Mouse (Mus musculus) heart, embryonic 16.5 days (tissue): ENCODE data around the gene Bcam. TPM values are rescaled to one million over a fixed set of nuclear protein-coding genes. Genes with fewer than 3 reads are reported as not detected.

Experiments used
- ATAC-seq: fragments of 200-750 bp; cut with Nextera tagmentation; replicated peaks from 2 replicates; pipeline ENCODE4 v1.8.0; 2017; ENCODE audit warnings: moderate number of reproducible peaks; ENCODE audit not compliant: insufficient read depth, low FRiP score; ENCODE audit errors: extremely low read depth
- H3K27ac ChIP-seq: fragments of 300-500 bp; sonication (generic); 2 replicates; pipeline ENCODE4 v1.5.1; 2014; ENCODE audit warnings: mild to moderate bottlenecking, low read length, control low read depth, moderate library complexity
- H3K27me3 ChIP-seq: fragments of 300-500 bp; sonication (generic); 2 replicates; pipeline ENCODE4 v1.6.1; 2014; ENCODE audit warnings: low read length, mixed read lengths; ENCODE audit not compliant: control insufficient read depth, insufficient read depth
- H3K36me3 ChIP-seq: fragments of 300-500 bp; sonication (generic); 2 replicates; pipeline ENCODE4 v1.6.1; 2014; ENCODE audit not compliant: control insufficient read depth, insufficient read depth
- H3K4me1 ChIP-seq: fragments of 300-500 bp; sonication (generic); 2 replicates; pipeline ENCODE4 v1.6.1; 2014; ENCODE audit warnings: low read length, mixed read lengths; ENCODE audit not compliant: control insufficient read depth, insufficient read depth
- H3K4me2 ChIP-seq: fragments of 300-500 bp; sonication (generic); 2 replicates; pipeline ENCODE4 v1.6.1; 2014; ENCODE audit warnings: low read depth, mild to moderate bottlenecking, control low read depth, low read length
- H3K4me3 ChIP-seq: fragments of 300-500 bp; sonication (generic); 2 replicates; pipeline ENCODE4 v1.5.1; 2014; ENCODE audit warnings: mild to moderate bottlenecking, control low read depth, low read length
- H3K9ac ChIP-seq: fragments of 300-500 bp; sonication (generic); 2 replicates; pipeline ENCODE4 v1.6.1; 2014; ENCODE audit warnings: low read length, control low read depth
- H3K9me3 ChIP-seq: fragments of 300-500 bp; sonication (generic); replicated peaks from 2 replicates; pipeline ENCODE4 v1.6.1; 2016; ENCODE audit warnings: low read length; ENCODE audit not compliant: control insufficient read depth
- WGBS: fragments of 180-500 bp; shearing (Covaris S2); extraction: QIAGEN DNeasy Blood & Tissue Kit; methylation state at CpG from one replicate; pipeline ENCODE4 v1.1.7; 2014; 5-methylcytosine and 5-hydroxymethylcytosine counted together
- polyA plus RNA-seq: library from polyadenylated mRNA; unstranded; fragments of >200 nt; fragmentation: Nextera tagmentation; extraction: Ambion mirVana; gene quantifications from 2 replicates; pipeline ENCODE4 v1.2.1, GENCODE M21; 2015

Gene Bcam
- polyA plus RNA-seq, 1 experiment from 2014 or later = 413 TPM

GRCm38 (mm10) chr7:19752652-19753051, 18.2 kb downstream of the Bcam start:
- no peak overlapping the region for H3K27ac ChIP-seq

DNA sequence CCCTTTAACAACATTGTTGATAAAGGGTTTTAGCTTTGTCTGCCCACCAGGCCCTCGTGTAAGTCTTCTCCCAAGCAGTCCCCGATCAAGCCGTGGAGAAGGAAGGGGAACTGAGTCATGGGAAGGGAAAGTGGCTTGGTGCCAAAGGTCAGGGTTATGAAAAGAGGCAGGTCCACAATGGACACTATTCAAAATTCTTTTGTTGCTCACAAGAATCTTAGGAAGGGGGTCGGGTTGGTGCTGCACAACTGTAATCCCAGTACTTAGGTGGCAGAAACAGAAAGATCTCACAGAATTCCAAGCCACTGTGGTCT, 19.8 kb downstream of the Bcam start:
- no peaks in the 10 kb centered on the region for H3K9me3 ChIP-seq
- H3K27ac ChIP-seq = peak overlapping the region; percentile 93
- H3K36me3 ChIP-seq = no peaks in the 10 kb centered on the region; the same call in 1 of the 2 replicates
- H3K4me3 ChIP-seq = no peak overlapping the region
- peaks cover 60% of the 10 kb centered on the region for H3K4me1 ChIP-seq
- H3K4me2 ChIP-seq = no peak overlapping the region; the same call in 1 of the 2 replicates
- H3K9ac ChIP-seq = no peak overlapping the region; the same call in 1 of the 2 replicates
- no peak for ATAC-seq
- no peaks in the 10 kb centered on the region for H3K27me3 ChIP-seq
- WGBS = 33% methylated on average over 4 of the region's 4 CpGs

More at GRCm38 (mm10) chr7:19752652-19753051, 18.2 kb downstream of the Bcam start:
- no peak overlapping the region for H3K4me3 ChIP-seq
- WGBS = 76% methylated on average over 8 of the region's 8 CpGs
- no peak for ATAC-seq
- no peak overlapping the region for H3K4me2 ChIP-seq
- no peaks in the 10 kb centered on the region for H3K27me3 ChIP-seq
- H3K36me3 ChIP-seq = no peaks in the 10 kb centered on the region; the same call in 1 of the 2 replicates
- H3K9me3 ChIP-seq = no peaks in the 10 kb centered on the region
- H3K4me1 ChIP-seq = peaks cover 57% of the 10 kb centered on the region
- H3K9ac ChIP-seq = no peak overlapping the region

DNA sequence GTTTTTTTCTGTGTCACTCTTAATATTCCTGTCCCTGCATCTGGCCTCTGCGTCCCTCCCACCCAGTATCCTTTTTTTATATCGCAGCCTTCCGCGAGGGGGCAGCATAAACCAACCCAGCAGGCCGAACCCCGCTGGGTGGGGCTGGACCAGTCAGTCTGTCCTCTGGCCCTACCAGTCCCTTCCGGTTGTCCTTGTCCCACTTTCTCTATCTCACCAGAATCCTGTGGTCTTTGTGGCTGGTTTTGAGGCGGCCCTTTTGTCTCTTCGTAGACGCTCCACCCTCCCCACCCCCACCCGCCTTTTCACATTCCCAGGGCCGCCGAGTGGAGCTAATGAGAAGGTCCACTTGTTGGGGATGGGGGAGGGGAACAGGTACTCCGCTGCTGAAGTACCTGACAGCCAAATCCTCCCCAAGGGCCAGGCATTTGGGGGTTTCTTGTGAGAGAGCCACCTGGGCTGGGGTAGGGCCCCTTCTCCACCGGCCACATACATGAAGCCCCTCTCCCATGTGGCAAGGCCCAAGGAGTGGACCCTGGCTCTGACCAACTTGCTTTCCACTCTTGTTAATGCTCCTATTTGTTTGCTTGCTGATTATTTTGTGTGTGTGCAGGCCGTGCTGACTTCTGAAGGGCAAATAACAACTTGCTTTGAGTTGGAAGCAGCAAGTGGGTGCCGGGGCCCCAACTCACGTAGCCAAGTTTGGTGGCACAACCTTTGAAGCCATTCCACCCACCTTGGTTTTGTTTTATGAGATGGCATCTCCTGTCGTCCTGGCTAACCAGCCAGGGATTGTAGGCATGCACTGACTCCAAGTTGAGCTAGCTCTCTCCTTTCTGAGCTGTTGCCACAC, 20.4 kb downstream of the Bcam start, which contains the start of gene Nectin2:
Gene Nectin2 (minus strand): TSS at position 267 of the 853 bp plus-strand sequence.
- Histone ChIP-seq H3K4me1 (peaks cover 60% of the 10 kb centered on the region), H3K9ac (peak within 1 kb of the TSS; percentile 87), H3K27me3 (no peaks in the 10 kb centered on the region), H3K4me3 (peak within 1 kb of the TSS; percentile 71), H3K36me3 (no peaks in the 10 kb centered on the region; the same call in 1 of the 2 replicates), H3K9me3 (no peaks in the 10 kb centered on the region), H3K27ac (peak within 1 kb of the TSS; percentile 93), H3K4me2 (peak within 1 kb of the TSS; percentile 85)
- peak; percentile 56 for ATAC-seq
- 18% methylated on average over 19 of the region's 19 CpGs for WGBS

DNA sequence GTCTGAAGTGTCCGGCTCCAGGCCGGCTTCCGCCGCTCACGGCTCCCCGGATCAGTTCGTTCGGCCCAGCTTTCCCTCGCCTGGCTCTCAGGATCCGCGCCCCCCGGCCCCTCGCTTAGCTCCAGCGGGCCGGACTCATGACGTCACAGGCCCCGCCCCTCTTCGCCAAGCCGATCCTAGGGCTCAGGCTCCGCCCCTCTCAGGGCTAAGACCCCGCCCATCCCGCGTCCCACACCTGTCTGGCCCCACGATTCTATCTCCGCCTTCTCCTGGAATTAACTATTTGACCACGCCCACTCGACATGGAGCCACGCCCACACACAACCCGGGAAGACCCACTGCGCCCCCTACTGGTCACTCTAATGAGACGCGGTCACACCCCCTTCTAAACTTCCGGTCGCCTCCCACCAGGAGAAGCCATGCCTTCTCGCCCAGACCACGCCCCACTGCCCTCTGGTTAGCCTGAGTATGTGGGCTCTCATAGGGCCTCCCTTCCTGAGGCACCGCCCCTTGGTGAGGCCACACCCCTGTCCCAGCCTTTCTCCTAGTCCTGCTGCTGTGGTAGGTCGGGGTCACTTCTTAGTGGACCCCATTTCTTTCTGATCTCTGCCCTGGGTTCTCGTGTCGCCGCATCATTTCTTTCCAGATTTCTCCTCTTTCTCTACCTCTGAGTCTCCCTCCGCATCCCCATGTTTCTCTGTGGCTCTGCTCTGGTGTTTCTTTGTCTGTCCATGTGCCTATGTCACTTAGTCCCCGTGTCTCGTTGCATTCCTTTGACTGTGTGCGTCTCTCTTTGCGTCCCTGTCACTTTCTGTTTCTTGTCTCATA, 21.2 kb downstream of the Bcam start:
- H3K36me3 ChIP-seq = no peaks in the 10 kb centered on the region; the same call in 1 of the 2 replicates
- WGBS = under 1% methylated on average over 43 of the region's 46 CpGs
- peak overlapping the region; percentile 85 for H3K4me2 ChIP-seq
- H3K27ac ChIP-seq = peak overlapping the region; percentile 93
- peaks cover 62% of the 10 kb centered on the region for H3K4me1 ChIP-seq
- no peaks in the 10 kb centered on the region for H3K27me3 ChIP-seq
- H3K9me3 ChIP-seq = no peaks in the 10 kb centered on the region
- peak overlapping the region; percentile 87 for H3K9ac ChIP-seq
- peak; percentile 91 for ATAC-seq
- H3K4me3 ChIP-seq = peak overlapping the region; percentile 71

- H3K9ac ChIP-seq = peak overlapping the region; percentile 87
- H3K27ac ChIP-seq = peak overlapping the region; percentile 89
- WGBS = under 1% methylated on average over 32 of the region's 32 CpGs
- H3K27me3 ChIP-seq = no peaks in the 10 kb centered on the region
- H3K36me3 ChIP-seq = no peaks in the 10 kb centered on the region
- H3K9me3 ChIP-seq = no peaks in the 10 kb centered on the region
- no peak for ATAC-seq
- H3K4me1 ChIP-seq = peaks cover 57% of the 10 kb centered on the region
- H3K4me2 ChIP-seq = peak overlapping the region; percentile 85
- peak overlapping the region; percentile 71 for H3K4me3 ChIP-seq
Measured at GRCm38 (mm10) chr7:19748219-19749195, 22.3 kb downstream of the Bcam start.

DNA sequence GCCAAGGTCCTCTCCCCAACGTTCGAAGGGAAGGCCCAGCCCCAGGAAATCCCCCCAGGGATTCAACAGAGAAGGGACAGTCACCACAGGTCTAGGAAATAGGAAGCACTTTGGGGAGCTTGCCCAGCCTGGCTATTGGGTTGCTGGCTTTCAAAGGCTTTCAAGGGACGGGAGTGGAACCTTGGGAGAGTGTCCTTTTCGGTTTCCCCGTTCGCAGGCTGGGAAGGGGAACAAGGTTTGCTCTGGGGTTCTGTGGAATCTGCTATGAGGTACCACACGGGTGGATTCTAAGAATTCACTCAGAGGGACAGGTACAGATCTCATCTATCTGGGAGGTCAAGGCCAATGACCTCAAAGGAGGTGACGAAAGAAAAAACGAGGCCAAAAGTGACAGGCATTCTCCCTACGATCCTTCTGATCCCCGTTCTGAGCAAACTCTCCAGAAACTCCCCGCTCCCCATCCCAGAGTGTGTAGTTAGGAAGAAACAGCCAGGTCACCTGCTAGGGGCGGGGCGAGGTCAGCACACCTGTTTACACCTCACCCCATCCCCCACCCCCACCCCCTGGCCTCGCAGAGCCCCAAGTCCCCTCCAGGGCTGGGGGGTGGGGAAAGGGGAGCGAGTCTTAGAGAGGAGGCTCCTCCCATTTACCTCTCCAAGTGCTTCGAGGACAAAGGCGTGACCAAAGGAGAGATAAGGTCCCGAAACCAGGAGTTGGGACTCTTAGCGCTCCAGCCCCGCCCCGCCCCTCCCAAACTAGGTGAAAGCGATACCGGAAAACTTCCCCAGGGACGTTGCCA, 23.2 kb downstream of the Bcam start:
- peaks cover 51% of the 10 kb centered on the region for H3K4me1 ChIP-seq
- WGBS = 13% methylated on average over 25 of the region's 25 CpGs
- H3K27me3 ChIP-seq = no peaks in the 10 kb centered on the region
- peak overlapping the region; percentile 71 for H3K4me3 ChIP-seq
- peak overlapping the region; percentile 85 for H3K4me2 ChIP-seq
- H3K36me3 ChIP-seq = no peaks in the 10 kb centered on the region
- no peak for ATAC-seq
- peak overlapping the region; percentile 87 for H3K9ac ChIP-seq
- peak overlapping the region; percentile 56 for H3K27ac ChIP-seq
- no peaks in the 10 kb centered on the region for H3K9me3 ChIP-seq

DNA sequence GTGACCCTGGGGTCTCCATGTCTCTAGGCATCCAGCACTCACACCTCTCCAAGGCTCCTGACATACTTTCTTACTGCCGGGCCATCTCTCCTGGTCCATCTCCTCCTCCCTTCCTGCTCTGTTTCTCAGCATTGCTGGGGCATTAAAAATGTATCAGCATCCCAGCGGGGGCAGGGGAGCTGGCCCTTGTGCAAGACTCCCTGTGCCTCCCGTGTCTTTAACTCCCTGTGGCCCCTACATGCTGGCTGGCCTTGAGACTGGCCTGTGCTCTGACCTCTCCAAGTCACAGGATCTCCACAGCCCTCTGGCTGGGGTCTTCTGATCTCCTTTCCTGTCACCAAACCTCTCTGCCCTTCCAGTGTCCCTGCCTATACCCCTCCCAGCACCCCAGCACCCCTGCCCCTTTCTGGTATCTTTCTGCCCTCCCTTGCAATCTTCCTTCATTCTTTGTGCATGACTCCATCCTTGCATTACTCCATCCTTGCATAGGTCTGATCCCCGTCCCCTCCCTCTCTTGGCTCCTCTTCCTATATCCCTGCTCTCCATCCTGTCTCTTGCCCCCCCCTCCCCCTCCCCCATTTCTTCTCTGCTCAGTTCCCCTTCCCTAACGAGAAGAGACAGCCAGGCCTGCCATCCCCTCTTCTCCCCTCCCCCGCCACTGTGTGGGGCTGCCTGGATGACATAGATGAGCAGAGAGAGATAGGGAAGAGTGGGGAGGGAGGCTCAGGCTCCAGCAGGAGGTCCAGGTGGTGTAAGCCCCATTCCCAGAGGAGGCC, 24.2 kb downstream of the Bcam start:
- H3K9me3 ChIP-seq = no peaks in the 10 kb centered on the region
- peak overlapping the region; percentile 56 for H3K27ac ChIP-seq
- WGBS = 34% methylated on average over 6 of the region's 6 CpGs
- no peaks in the 10 kb centered on the region for H3K27me3 ChIP-seq
- H3K36me3 ChIP-seq = no peaks in the 10 kb centered on the region
- peak overlapping the region; percentile 71 for H3K4me3 ChIP-seq
- H3K4me2 ChIP-seq = peak overlapping the region; percentile 85
- peaks cover 56% of the 10 kb centered on the region for H3K4me1 ChIP-seq
- no peak for ATAC-seq
- no peak overlapping the region for H3K9ac ChIP-seq
